Mouse (Mus musculus): ENCODE data around the gene Nek6. TPM values are rescaled to one million over a fixed set of nuclear protein-coding genes. Genes with fewer than 3 reads are reported as not detected.
A peak's percentile ranks its signal among the peaks of the same experiment; 100 is the strongest.

Nek6 gene
- polyA plus RNA-seq, 1 experiment from 2014 or later: 90.1 TPM

DNA sequence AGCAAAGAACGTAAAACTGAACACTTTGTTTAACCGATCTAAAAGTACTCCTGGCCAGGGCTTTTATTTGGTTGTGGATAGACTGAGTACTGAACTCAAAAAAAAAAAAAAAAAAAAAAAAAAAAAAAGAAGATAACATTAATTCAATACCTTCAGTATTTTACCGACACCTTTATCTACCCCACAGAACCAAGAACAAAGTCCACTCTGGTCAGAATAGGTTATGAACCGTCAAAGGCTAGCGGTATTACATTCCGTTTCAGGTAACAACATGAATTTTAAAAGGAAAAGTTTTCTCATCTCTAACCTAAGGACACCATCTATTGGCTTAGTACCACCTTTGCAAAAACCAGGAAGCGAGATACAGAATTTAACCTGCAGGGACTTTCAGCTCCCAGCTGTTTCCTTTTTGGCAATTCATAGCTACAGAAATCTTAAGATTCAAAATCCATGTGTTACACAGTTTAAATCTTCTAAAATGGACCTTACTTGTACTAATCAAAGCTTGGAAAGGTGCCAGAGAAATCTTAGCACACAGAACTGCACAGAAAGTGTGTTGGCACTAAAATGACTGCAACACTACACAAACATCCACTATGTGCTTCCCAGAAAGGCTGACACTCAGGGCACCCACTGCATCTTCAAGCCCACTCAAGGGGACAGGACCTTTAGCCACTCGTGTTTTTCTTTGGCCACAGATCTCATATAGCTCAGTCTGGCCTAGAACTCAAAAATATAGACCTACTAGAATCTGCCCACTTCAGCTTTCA lies 112.6 kb downstream of the Nek6 start:
- H3K4me3 ChIP-seq: no peak overlapping the region
- no peaks in the 10 kb centered on the region for H3K9me3 ChIP-seq
- WGBS: 90% methylated on average over 8 of the region's 8 CpGs
- H3K27me3 ChIP-seq (ENCODE audit: insufficient read depth, poor library complexity, severe bottlenecking): no peaks in the 10 kb centered on the region
- no peak overlapping the region for H3K27ac ChIP-seq
- DNase-seq (ENCODE audit: low spot score): peak; percentile 66
- H3K4me1 ChIP-seq: no peaks in the 10 kb centered on the region
- peaks cover 62% of the 10 kb centered on the region for H3K36me3 ChIP-seq

DNA sequence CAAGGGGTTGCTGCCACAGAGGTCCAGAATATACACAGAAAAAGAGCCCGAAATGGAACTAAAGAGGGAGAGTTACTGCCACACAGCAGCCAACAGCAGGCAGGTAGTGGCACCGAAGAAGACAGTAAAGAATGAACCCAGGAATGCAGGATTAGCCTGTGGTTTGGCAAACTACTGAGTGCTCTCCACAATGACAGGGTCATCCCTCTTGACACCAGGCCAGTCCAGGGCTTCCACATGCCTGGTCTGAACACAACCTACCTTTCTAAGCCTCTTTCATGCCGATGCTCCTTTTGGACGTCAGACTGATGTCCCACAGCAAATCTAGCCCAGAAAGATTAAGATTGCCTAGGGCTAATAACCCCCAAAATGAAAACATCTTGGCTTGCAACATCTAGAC lies 117.4 kb downstream of the Nek6 start:
- Histone ChIP-seq H3K27ac (no peak overlapping the region), H3K4me3 (no peak overlapping the region), H3K36me3 (peaks cover 83% of the 10 kb centered on the region), H3K27me3 (ENCODE audit: insufficient read depth, poor library complexity, severe bottlenecking) (no peaks in the 10 kb centered on the region), H3K4me1 (no peaks in the 10 kb centered on the region), H3K9me3 (no peaks in the 10 kb centered on the region)
- 87% methylated on average over 4 of the region's 4 CpGs for WGBS
- DNase-seq (ENCODE audit: low spot score): no peak

DNA sequence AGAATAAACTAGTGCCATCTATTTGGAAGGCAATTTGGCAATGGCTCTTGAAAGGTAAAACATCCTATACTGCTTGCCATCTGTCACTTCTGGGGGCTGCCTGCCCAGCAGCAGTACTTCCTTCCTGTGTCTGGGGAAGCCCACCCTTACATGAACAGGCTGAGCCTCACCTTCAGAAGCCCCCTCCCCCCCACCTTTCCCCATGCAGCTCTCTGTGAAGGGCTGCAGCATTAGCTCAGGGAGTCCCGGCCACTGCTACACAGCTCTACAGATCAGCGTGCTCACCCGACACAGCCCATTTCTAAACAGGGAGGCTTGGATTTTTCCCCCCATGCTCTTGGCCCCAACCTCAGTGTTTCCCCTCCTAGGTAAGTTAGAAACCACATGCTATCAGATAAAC lies 118.0 kb downstream of the Nek6 start:
- Histone ChIP-seq H3K4me3 (no peak overlapping the region), H3K4me1 (no peaks in the 10 kb centered on the region), H3K27ac (no peak overlapping the region), H3K36me3 (peaks cover 89% of the 10 kb centered on the region), H3K9me3 (no peaks in the 10 kb centered on the region), H3K27me3 (ENCODE audit: insufficient read depth, poor library complexity, severe bottlenecking) (no peaks in the 10 kb centered on the region)
- 92% methylated on average over 3 of the region's 3 CpGs for WGBS
- DNase-seq (ENCODE audit: low spot score): peak; percentile 70

DNA sequence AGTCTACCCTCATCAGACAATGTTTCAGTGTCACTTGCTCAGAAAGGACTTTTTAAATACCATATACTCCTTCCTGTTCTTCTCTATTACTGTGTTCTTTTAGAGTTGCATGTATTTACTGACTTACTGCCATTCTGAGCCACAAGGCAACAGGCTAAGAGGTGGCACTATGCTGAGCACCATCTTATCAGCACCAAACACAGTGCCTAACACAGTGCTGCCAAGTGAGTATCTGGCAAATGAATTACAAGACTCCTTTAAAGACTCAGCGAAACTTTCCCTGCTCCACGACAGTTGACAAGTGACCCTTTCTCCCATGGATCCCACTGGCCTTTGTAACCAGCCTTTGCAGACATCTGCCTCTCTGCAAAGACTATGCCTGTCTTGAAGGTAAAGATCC lies 119.1 kb downstream of the Nek6 start:
- Histone ChIP-seq H3K9me3 (no peaks in the 10 kb centered on the region), H3K36me3 (peaks cover 91% of the 10 kb centered on the region), H3K4me3 (no peak overlapping the region), H3K27ac (no peak overlapping the region), H3K4me1 (no peaks in the 10 kb centered on the region), H3K27me3 (ENCODE audit: insufficient read depth, poor library complexity, severe bottlenecking) (no peaks in the 10 kb centered on the region)
- DNase-seq (ENCODE audit: low spot score): peak; percentile 30
- 84% methylated on average over 2 of the region's 2 CpGs for WGBS

DNA sequence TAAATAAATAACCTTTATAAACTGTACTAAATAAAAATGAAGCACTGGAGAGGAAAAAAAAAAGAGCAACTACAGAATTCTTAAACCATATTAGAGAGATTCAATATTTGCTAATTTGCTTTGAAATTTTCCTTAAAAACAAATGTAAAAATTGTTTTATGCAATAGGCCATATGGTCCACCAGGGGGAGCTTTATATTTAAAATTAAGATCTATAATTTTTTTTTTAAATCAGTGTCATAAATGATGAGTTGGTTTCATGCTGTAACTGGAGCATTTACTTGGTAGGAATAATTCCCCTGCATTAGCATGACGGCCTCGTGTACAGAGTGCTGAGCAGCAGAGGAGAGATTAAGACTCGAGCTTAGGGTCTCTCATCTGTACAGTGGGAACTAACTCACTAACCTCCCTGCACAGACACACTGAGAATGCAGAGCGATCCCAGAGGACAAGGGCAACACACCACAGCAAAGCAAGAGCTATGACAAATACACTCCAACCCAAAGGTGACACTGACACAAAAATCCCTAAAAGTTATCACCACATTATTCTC lies 126.3 kb downstream of the Nek6 start:
- H3K27ac ChIP-seq: no peak overlapping the region
- no peaks in the 10 kb centered on the region for H3K27me3 ChIP-seq (ENCODE audit: insufficient read depth, poor library complexity, severe bottlenecking)
- 82% methylated on average over 4 of the region's 4 CpGs for WGBS
- H3K9me3 ChIP-seq: no peaks in the 10 kb centered on the region
- no peak for DNase-seq (ENCODE audit: low spot score)
- peaks cover 2% of the 10 kb centered on the region; the same call in 1 of the 2 replicates for H3K4me1 ChIP-seq
- H3K4me3 ChIP-seq: no peak overlapping the region
- peaks cover 81% of the 10 kb centered on the region for H3K36me3 ChIP-seq

DNA sequence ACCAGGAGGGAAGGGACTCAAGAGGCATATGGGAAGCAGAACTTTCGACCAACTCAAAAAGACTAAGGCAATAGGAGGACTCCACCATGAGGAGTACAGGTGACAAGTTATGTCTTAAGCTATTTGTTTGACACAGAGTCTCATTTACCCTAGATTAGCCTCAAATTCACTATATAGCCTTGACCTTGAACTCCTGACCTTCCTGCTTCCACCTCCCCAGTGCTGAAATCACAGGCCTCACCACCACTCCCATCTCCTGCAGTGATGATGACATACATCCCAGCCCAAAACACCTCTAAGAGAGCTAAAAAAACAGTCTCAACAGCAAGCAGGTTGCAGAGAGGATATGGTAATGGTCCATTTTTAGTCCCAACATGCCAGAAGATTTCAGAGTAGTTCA lies 130.3 kb downstream of the Nek6 start:
- peaks cover 10% of the 10 kb centered on the region for H3K4me1 ChIP-seq
- H3K9me3 ChIP-seq: no peaks in the 10 kb centered on the region
- no peak overlapping the region for H3K4me3 ChIP-seq
- no peak overlapping the region for H3K27ac ChIP-seq
- peaks cover 46% of the 10 kb centered on the region for H3K36me3 ChIP-seq
- H3K27me3 ChIP-seq (ENCODE audit: insufficient read depth, poor library complexity, severe bottlenecking): no peaks in the 10 kb centered on the region
- DNase-seq (ENCODE audit: low spot score): no peak
- 94% methylated on average over 1 of the region's 1 CpGs for WGBS

DNA sequence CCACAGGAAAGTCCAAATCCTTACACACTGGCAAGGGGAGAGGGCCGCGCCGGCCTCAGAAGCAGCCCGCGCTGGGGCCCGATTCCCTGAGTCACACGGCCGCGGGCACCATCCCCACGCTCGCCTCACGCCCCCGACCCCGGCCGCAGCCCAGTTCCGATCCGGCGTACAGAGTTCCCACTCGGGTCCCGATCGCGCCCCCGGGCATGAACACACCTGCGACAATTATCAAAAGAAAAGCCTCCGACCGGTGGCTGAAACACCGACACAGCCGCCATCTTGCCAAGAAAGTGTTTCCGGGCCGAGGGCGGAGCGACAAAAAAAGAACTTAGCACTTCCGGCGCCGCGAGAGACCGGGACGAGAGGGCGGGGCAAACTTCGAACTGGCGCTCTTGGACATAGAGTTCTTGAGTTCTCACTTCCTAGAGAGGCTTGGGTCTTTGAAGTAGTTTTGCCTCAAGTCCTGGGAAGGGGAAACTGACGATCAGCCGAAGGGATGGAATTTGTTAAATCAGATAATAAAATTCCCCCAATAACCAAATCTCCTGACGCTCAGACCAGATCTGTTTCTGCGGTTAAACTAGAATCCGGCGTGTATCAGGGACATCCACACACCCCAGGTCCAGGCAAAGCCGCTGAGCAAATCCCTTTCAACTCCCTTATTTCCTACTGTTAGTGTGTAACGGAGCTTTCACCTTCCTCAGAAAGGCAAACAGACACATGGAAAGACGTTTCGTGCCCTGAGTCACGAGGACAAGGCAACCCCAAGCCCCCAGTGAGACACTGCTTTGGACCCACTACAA lies 132.4 kb downstream of the Nek6 start, which contains the start of gene Psmb7:
Gene Psmb7, minus strand, starts transcription at position 463 of the 803 bp plus-strand sequence.
- DNase-seq (ENCODE audit: low spot score): peak; percentile 95
- Histone ChIP-seq H3K36me3 (peaks cover 30% of the 10 kb centered on the region), H3K27me3 (ENCODE audit: insufficient read depth, poor library complexity, severe bottlenecking) (no peaks in the 10 kb centered on the region), H3K27ac (peak within 1 kb of the TSS; percentile 94), H3K9me3 (no peaks in the 10 kb centered on the region), H3K4me1 (peaks cover 14% of the 10 kb centered on the region), H3K4me3 (peak within 1 kb of the TSS; percentile 92)
- WGBS: 2% methylated on average over 52 of the region's 52 CpGs

Small RNA genes lying within 50 kb of the gene (microRNA-seq; reads per million reads assigned to microRNA genes)
- not detected for gene Gm27634

Other genes with a start within 250 kb of the Nek6 start
- gene Dennd1a, start 224.3 kb upstream of the Nek6 start, polyA plus RNA-seq (2016; fragmentation: Nextera tagmentation; extraction: Ambion mirVana): 12.1 and 14.8 TPM in 2 replicates
- 0.58 and 6.0 TPM in 2 replicates for gene Lhx2, start 172.4 kb upstream of the Nek6 start, polyA plus RNA-seq (2016; fragmentation: Nextera tagmentation; extraction: Ambion mirVana)
- gene Psmb7, start 132.4 kb downstream of the Nek6 start, polyA plus RNA-seq (2016; fragmentation: Nextera tagmentation; extraction: Ambion mirVana): 262 and 309 TPM in 2 replicates
- not detected in 2 replicates for gene Nr5a1, start 202.9 kb downstream of the Nek6 start, polyA plus RNA-seq (2016; fragmentation: Nextera tagmentation; extraction: Ambion mirVana)

Measured in heart, embryonic 10.5 days (tissue).